Mouse (Mus musculus) naive thymus-derived CD4-positive, alpha-beta T cell, adult 2 months (primary cell): ENCODE data around the gene 1520401A03Rik.

Source experiments
- DNase-seq: peaks from one replicate; pipeline ENCODE4 v3.0.0-alpha.2; 2011; ENCODE audit warnings: low read depth

The 1520401A03Rik gene

DNA sequence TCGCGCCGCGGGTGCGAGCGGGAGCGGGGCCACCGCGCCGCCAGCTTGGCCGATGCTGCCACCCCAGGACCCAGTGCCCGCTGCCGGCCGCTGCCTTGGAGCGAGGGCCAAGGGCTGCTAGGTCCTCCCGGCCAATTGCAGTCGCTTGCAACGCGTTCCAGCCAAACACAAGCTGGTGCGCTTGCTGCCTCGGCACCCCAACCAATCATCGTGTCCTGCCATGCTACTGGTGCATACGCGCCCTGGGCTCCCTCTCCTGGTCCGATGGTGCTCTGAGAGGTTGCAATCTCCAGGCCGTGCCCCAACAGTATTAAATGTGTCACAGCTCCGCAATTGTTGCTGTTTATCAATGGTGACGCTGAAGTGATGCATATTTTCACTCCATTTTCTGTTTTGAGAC is 22.5 kb downstream of the 1520401A03Rik start:
- DNase-seq: peak; percentile 75

DNA sequence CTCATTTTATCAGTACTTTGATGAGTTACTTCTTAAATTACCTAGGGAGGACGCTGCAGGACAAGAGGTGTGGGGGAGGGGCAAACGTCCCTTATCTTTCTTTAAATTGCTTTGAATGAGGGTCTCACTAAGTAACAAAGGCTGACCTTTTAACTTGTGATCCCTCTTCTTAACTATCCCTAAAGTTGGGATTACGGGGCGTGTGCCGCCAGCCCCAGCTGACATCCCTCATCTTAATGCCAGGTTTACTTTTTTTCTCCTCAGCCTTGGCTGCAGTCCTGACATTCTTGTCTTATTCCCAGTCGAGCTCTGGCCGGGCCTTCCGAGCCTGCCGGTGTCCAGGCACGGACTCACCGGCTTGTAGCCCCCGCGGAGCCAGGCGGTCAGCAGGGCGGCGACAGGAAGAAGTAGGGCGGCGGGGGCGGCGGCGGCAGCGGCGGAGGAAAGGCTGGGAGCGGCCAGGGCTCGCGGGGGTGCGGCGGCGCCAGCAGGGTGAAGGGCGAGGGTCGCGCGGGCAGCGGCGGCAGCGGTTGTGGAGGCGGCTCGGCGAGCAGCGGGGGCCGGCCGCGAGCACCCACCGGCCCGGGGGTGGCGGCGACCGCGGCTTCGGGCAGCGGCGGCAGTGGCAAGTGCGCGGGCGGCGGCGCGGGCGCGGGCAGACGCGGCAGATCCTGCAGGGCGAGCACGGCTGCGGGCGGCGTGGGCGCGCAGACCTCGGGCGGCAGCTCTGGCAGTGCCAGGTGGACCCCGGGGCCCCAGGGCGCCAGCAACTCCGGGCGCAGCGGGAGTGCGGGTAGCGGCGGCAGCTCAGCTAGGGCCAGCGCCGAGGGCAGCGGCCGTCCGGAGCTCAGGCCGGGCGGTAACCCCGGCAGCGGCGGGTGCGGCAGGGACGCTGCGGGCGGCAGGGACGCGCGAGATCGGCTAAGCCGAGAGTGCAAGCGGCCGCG is 23.2 kb downstream of the 1520401A03Rik start:
- peak; percentile 23 for DNase-seq

DNA sequence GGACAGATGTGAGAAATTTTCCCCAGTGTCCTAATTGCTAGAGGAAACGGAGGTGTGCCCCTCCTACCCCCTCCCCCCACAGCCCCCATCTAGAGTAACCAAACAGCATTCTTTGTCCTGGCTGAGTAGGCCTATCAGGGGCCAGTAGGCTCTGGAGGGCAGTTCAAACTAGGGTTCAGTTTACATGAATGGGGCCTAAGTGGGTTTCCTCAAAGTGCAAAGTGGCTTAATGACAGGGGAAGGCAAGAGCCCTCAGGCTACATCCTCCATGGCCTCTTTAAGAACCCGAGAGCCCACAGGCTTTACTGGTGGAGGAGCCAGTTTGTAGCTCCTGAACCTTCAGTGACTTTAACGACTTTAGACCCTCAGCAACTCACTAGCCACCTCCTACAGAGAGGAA is 26.8 kb downstream of the 1520401A03Rik start:
- DNase-seq: no peak

DNA sequence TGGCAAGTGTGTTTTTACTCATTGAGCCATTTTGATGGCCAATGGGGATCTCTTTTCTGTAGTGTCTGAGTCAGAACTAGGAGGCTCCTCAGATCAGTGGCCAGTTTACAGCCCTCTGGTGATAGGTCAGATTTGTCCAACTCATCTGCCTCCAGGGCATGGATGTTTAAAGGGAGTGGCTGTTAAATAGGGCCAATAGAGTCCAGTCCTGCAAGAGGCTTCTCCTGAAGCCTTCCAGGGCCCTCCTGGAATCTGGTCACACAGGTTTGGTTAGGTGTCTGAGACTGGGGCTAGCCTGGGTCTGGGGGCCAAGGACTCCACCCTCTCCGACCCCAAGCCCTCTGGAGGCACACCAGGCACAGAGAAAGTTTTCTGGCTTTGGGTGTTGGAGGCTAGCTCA is 28.1 kb downstream of the 1520401A03Rik start:
- DNase-seq: no peak

DNA sequence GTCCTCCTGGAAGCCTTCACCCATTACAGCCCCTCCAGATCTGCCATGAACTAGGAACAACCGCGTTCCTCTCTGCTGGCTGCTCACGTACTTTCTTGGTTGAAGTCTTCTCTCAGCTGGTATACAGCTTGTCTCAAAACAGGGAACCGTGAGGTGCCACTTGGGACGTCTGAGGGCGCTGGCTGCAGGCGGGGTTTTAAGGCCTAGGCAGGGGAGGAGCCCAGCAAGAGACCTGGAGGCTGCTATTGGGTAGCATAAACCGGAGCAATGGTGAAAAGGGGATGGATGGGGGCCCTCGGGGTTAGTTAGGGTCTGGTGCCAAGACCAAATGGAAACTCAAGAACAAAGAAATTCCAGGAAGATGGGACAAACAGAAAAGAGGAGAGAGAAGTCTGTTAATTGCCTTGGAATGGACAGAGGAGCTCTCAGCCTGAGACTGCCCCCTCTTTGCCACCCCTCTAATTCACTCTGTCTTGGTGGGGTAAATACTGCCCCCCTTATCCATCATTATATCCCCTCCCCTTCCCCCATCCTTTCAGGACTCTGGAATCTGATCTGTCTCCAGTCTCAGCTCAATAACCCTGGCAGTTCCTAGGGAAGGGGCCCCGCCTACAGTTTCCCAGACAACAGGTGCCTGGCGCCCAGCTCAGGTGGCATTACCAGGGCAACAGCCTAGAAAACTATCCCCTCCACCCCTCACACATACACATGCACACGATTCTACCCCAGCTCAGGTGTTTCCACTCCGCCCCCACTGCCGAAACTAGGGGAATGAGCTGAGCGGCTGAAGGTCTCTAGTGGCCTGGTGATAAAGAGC is 38.5 kb downstream of the 1520401A03Rik start, which contains the start of gene Cldn9:
Gene Cldn9, minus strand, starts transcription at position 171 of the 817 bp plus-strand sequence.
- DNase-seq: no peak

DNA sequence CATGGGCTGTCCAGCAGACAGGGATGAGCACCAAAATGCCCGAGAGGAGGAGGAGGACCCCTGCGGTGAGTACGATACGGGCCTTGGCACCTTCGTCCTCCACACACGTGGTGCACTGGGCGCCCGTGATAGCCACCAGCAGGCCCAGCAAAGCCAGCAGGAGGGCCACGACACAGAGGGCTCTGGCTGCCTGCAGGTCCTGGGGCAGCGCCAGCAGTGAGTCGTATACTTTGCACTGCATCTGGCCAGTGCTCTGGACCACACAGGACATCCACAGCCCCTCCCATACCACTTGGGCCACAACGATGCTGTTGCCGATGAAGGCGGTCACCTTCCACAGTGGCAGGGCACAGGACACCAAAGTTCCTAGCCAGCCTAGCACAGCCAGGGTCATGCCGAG is 39.4 kb downstream of the 1520401A03Rik start:
- no peak for DNase-seq

DNA sequence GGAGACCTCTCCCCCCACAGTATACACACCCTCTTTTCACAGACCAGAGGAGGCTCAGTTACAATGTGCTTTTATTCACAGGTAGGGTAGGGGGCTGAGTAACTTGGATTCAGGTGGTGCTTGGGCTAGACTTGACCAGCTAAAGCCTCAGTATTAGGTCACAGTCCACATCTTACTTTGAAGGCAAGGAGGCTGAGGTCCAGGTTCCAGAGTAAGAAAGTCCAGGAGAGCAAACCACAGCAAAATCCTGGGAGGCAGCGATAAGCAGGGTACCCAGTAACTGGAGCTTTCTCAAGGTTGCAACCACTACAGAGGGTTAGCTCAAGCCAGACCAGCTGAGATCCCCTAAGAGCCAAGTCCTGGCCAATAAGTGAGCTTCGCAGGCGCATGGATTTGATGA is 40.1 kb downstream of the 1520401A03Rik start:
- DNase-seq: no peak

DNA sequence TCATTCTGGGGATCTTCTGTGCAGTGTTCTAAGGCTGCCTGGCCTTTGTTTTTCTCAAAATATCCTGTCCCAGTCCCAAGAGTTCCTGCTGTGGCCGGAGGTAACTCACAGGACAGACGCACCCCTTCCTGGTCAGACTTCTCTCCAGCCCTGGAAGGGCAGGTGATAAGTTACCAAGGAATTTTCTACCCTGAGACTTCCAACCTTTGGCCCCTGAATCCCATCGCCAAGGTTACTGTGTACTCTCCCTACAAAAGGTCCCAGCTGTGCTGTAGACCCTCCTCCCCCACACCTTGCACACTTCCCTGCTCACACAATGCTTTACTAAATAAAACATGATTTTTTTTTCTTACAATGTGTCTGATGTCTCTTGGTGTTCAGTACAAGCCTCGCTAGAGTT is 40.5 kb downstream of the 1520401A03Rik start:
- no peak for DNase-seq

DNA sequence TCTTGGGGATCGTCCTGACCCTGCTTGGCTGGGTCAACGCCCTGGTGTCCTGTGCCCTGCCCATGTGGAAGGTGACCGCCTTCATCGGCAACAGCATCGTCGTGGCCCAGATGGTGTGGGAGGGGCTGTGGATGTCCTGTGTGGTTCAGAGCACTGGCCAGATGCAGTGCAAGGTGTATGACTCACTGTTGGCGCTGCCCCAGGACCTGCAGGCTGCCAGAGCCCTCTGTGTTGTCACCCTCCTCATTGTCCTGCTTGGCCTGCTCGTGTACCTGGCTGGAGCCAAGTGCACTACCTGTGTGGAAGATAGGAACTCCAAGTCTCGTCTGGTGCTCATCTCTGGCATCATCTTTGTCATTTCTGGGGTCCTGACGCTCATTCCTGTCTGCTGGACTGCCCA is 41.5 kb downstream of the 1520401A03Rik start:
- DNase-seq: no peak

DNA sequence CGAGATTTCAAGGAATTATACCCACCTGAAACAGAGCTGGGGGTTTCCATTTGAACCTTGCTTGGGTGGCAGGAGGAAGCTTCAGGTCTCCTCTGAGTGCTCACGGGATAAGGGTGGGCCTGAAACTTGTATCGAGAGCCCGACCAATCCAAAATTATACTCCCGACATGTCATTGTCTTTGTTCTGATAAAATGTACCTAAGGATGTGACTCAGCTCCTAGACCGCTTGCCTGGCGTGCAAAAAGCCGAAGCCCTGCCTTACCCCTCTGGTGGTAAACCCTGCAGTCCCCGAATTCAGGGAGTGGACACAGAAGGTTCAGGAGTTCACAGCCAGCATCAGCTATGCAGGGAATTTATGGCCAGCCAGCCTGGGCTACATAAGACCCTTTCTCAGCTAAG is 42.2 kb downstream of the 1520401A03Rik start:
- DNase-seq: no peak

DNA sequence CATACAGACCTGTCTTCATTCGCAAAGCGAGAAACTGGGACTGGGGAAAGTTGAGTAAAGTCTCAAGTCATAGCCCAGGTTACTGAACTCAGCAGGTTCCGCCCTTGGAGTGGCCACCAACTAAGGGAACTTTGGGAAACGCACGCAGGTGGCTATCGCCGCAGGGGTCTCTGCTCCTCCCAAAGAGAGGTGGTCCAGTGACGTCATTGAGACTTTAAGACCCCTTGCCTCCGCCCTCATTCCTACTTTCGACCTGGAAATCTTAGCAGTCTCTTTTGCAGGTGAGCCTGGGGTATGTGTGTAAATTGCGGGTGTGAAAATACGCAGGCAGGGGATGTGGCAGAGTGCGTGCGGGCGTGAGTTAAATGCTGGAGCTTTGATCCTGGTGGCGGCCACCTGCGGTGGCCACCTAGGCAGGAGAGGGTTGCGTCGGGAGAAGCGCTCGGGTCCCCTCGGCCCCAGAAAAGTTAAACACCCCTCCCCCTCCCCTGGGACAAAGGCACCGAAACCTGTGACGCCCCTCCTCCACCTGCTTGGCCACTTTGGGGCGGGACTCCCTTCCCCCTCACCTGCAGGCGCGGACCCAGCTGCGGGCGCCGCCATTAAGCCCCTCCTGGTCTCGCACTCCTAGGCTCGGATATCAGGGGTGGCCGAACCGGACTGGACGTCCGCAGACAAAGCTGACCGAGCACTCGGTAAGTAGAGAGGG is 43.3 kb downstream of the 1520401A03Rik start, which contains the start of gene Cldn6:
Gene Cldn6, plus strand, starts transcription at position 123 of the 709 bp plus-strand sequence.
- DNase-seq: no peak

DNA sequence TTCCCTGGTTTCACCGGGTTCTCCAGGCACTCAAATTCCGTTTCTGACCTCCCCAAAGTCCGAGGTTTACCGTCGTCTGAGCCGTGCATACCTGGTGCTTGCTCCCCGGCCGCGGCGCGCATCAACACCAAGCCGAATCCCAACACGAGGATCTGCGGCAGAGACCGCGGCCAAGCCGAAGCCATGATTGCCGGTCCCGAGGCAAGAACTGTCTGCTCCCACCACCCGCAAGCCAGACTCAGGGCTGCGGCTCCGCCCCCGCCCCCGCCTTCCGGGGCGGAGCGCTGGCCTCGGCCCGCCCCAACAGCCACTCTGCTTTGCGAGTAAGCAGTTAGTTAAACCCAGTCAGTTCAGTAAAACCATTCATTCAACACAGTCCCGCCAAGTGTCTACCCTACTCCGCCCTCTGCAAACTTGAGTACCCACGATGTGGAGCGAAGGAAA is 45.3 kb downstream of the 1520401A03Rik start, which contains the start of gene Tnfrsf12a:
Gene Tnfrsf12a, minus strand, starts transcription at position 233 of the 444 bp plus-strand sequence.
- peak; percentile 94 for DNase-seq

DNA sequence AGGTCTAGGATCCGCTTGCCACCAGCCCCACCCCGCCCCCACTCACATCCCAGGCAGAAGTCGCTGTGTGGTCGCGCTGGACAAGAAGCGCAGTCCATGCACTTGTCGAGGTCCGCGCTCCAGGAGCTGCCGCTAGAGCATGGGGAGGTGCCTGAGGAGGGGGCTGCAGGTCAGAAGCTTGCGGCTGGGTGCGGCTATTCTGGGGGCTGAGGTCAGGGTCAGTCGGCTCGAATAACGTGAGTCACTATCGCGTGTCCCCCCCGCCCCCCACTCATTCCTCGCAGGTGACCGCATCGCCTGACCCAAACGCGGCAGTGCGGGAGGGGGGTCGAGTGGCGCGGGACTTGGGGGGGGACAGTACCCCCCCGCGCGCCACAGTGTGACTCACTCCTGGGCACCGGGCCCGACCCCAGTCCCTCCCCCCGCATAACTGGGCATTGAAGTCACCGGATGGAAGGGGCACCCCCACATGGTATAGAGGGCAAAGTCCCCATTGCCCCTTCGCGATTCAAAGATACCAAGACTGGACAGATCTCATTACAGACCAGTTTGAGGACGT is 46.0 kb downstream of the 1520401A03Rik start:
- DNase-seq: peak; percentile 58

DNA sequence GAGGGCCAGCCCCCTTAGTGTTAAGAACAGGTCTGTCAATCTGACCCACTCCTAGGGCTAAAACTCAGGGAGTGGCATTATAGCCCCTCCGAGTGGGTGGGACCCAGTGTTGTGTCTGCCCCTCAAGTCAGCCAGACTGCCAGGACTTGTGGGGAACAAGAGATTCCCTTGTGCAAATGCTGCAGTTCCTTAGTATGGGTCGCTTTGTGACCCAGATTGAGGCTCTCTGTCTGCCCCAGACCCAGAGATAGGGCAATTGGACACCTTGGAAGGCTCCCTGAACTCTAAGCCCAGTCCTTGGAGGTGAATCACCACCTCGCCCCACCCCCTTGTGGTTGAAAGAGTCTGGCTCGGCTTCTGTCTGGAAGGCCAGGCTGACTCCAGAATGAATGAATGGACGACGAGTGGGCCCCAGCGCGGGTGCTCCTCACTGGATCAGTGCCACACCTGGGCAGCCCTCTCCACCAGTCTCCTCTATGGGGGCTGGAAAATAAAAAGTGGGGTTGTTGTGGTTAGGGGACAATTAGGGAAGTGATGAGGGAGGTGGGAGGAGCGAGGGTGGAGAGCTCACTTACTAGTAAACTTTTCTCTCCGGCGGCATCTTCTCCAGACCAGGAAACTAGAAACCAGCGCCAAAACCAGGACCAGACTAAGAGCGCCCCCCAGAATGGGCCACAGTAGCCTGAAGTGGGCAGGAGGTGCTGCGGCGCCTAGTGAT is 46.9 kb downstream of the 1520401A03Rik start:
- DNase-seq: peak; percentile 48

DNA sequence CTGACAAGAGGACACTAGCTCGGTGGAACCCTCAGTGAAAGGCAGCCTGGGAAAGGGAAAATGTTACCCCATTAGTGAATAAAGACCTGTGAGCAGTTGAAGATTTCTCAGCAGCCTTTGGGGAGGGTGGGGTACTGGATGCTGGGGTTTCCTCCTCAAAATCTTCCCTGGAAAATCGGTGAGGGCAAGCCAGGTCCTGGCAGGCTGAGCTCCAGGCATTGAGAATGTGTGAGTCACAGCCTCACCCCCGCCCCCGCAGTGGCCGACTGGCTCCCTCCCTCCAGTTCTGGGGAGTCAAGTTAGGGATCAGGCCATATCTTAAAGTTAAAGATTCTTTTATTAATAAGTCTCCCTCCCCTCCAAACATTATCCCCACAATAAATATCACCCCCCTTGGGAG is 47.5 kb downstream of the 1520401A03Rik start:
- no peak for DNase-seq

DNA sequence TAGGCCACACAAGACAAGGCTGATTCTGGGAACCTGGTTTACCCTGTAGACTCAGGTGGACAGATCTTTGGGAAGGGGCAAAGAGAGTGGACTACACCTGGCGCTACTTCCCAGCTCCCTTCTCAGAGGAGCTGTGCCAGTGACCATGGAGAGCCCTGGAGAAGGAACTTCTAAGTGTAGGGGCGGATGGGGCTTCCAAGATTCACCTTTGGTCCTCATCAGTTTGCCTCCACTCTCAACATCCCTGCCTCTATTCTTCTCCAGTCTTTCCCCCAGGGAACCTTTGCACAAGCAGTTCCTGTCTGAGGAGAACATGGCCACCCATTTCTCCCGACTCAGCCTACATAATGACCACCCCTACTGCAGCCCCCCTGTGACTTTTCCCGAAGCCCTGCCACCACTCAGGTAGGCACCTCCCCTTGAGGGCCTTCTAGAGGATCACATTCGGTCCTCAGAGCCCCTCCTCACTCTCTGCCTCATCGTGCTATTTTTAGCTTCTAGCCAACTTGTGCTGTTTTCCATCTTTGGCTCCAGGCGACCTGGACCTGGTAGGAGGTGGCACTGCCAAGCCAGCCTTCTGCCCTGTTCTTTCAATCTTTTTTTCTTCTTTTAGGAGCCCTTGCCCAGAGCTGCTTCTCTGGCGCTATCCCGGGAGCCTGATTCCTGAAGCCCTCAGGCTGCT is 48.2 kb downstream of the 1520401A03Rik start:
- no peak for DNase-seq

DNA sequence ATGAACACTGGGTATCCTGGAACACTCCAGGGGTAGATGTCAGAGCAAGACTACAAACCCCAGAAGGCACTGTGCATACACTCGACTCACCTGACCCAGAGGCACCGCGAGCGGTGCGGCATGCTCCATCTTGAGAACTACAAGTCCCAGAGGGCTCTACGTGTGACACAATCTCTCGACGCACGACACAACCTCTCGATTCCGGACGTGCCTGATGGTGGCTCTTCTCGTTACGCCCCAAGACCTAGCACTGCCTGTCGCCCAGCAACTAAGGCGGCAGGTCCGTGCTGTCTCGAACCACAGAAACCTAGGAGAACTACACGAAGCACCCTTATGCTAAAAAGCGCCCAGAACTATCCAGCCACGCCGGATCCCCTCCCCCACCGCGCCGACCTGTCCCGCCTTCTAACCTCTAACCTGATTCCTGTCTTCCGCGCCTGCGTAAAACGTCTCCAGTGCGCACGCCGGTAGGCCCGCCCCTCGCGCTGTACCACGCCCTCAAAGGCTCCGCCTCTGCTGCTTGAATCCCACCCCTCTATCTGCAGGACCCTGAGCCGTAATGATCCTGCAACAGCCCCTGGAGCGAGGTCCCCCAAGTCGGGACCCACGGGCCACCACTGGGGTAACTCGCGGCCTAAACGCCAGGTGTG is 49.0 kb downstream of the 1520401A03Rik start, which contains the start of the genes Hcfc1r1 and Thoc6:
Gene Hcfc1r1, plus strand, starts transcription at position 173 of the 650 bp plus-strand sequence.
Gene Thoc6, minus strand, starts transcription at position 459 of the 650 bp plus-strand sequence.
- DNase-seq: peak; percentile 97

DNA sequence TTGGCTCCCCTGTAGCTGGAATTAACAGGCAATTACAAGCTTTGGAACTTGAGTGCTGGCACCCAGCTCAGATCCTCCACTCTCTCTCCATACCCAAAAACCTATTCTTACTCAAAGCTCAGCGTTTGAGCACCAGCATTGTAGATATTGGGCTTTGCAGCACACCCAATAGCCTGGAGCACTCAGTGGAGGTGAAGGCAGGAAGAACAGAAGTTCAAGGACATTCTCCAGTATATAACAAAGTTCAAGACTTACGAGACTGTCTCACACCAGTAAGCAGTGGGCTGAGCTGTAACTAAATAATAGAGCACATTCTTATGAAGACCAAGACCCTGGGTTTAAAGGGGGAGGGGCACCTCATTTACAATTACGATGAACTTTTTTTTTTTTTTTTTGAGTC is 49.8 kb downstream of the 1520401A03Rik start:
- DNase-seq: no peak

DNA sequence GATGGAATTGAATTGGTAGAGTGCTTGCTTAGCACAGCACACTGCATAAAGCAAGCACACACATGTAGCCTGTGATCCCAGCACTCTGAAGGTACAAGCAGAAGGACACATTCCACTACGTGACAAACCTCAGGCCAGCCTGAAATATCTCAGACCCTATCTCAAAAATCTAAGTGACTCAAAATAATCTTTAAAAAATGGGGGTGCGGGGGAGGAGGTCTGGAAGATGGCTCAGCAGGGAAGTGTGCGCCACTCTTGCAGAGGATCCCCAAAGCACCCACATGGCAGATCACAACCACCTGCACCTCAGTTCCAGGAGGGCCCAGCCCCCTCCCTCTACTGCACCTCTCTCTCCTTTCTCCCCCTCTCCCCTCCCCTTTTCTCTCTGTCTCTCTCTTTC is 51.1 kb downstream of the 1520401A03Rik start:
- DNase-seq: no peak
